Mouse (Mus musculus): Measurements from ENCODE around the gene Ncoa7.

DNA sequence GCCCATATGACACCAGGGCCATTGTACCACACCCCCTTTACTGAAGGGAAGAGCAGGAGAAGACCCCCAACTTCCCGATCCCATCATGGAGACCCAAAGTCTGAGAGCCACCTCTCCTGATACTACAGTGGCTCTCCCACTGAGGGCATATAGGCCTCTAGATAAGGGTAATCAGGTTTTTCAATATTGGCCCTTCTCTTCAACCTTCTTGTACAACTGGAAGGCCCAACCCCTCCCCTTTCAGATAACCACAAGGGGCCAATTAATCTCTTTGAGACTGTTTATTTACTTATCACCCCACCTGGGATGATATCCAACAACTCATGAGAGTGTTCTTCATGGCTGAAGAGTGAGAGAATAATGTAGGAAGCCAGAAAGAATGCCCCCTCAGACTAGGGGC is 170.4 kb downstream of the Ncoa7 start:
- TF ChIP-seq CTCF (IDR thresholded peaks at IDR 0.05; ENCODE audit: borderline replicate concordance, extremely low read depth, insufficient read depth, insufficient read length) (no peak), POLR2A (IDR thresholded peaks at IDR 0.05; ENCODE audit: borderline replicate concordance, extremely low read depth, insufficient read depth, insufficient read length, poor library complexity, severe bottlenecking) (no peak)

All from brain, embryonic 14.5 days (tissue).